28 mouse cellular contexts compared by ENCODE assay signal in the genomic region with DNA sequence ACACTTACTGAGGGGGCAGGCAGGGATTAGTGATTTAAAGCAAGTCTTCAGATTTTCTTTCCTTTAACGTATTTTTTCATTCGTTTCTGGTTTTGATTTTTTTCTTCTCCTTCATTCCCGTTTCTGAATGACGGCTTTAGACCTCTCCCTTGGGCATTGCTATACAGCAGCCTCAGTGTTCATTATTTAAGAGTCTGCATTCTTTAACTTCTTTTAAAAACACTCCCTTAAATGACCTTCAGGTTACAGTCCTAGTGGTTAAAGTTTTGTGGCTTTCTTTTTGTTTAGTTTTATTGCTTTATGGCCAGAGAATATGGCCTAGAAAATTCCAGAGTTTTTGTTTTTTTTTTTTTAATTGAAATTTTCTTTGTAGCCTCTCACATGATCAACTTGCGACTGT.
DNase-seq lines count a peak whose midpoint lies in the region; ATAC-seq and TF ChIP-seq lines count a peak whose summit lies in the region.
"Had no signal": no experiment of that assay in that cellular context is flagged by ENCODE, and none has a peak within 500 bp of the region (broad histone marks: within the 10 kb centered on the region; RNA-seq: fewer than 3 reads in every experiment).

No protein-coding gene starts in this region.

- H3K4me2 ChIP-seq in kidney, embryonic 14.5 days (replicated peaks; ENCODE audit: low read depth, low read length): no peak overlapping the region
- H3K4me2 ChIP-seq in lung, postnatal 0 days (replicated peaks; ENCODE audit: low read depth, low read length): no peak overlapping the region
- H3K4me2 ChIP-seq: embryonic facial prominence, embryonic 15.5 days; heart, embryonic 13.5 days; hindbrain, embryonic 15.5 days; liver, embryonic 11.5 days; midbrain, embryonic 15.5 days; stomach, embryonic 15.5 days had no signal

- H3K27ac ChIP-seq in kidney, embryonic 14.5 days (ENCODE audit: low read depth, low read length): 0 out of 2 replicates have a peak overlapping the region, but pooled peaks have one; percentile 42
- H3K27ac ChIP-seq in lung, postnatal 0 days (ENCODE audit: low read length): no peak overlapping the region
- H3K27ac ChIP-seq in midbrain, embryonic 10.5 days (replicated peaks): no peak overlapping the region
- H3K27ac ChIP-seq: embryonic facial prominence, embryonic 15.5 days; gastrocnemius, adult 2 months; heart, adult 2 months; heart, embryonic 13.5 days; hindbrain, embryonic 15.5 days; midbrain, embryonic 15.5 days; stomach, embryonic 15.5 days had no signal

- TF ChIP-seq EP300 in lung, postnatal 0 days (IDR thresholded peaks at IDR 0.05): 0 out of 2 replicates have a peak, but pooled peaks have one; percentile 16

- 0 out of 2 replicates have a peak, but pooled peaks cover 2% of the 10 kb centered on the region for H3K36me3 ChIP-seq in kidney, embryonic 14.5 days (ENCODE audit: control insufficient read depth, insufficient read depth, low read length)
- H3K36me3 ChIP-seq in lung, postnatal 0 days (ENCODE audit: insufficient read depth, low read length): no peaks in the 10 kb centered on the region
- 0 out of 2 replicates have a peak, but pooled peaks cover 4% of the 10 kb centered on the region for H3K36me3 ChIP-seq in midbrain, embryonic 10.5 days
- H3K36me3 ChIP-seq: embryonic facial prominence, embryonic 15.5 days; heart, embryonic 13.5 days; hindbrain, embryonic 15.5 days; midbrain, embryonic 15.5 days; stomach, embryonic 15.5 days had no signal

- TF ChIP-seq CTCF in lung, postnatal 0 days (IDR thresholded peaks at IDR 0.05): no peak

- no peaks in the 10 kb centered on the region for H3K9me3 ChIP-seq in kidney, embryonic 14.5 days (ENCODE audit: control insufficient read depth, low read length)
- no peaks in the 10 kb centered on the region for H3K9me3 ChIP-seq in lung, postnatal 0 days (ENCODE audit: low read length)
- H3K9me3 ChIP-seq in midbrain, embryonic 10.5 days (replicated peaks): no peaks in the 10 kb centered on the region
- H3K9me3 ChIP-seq: embryonic facial prominence, embryonic 15.5 days; heart, embryonic 13.5 days; hindbrain, embryonic 15.5 days; midbrain, embryonic 15.5 days; stomach, embryonic 15.5 days had no signal

- ATAC-seq in kidney, embryonic 14.5 days (ENCODE audit: low FRiP score, low TSS enrichment): no peak
- no peak for ATAC-seq in lung, postnatal 0 days
- ATAC-seq: forebrain, embryonic 14.5 days; inflammation-experienced regulatory T-cells, adult 6 months; liver, postnatal 0 days; midbrain, embryonic 15.5 days had no signal

- no peak overlapping the region for H3K9ac ChIP-seq in kidney, embryonic 14.5 days (ENCODE audit: low read depth, low read length)
- no peak overlapping the region for H3K9ac ChIP-seq in lung, postnatal 0 days (replicated peaks; ENCODE audit: low read depth)
- H3K9ac ChIP-seq: embryonic facial prominence, embryonic 15.5 days; heart, embryonic 13.5 days; hindbrain, embryonic 15.5 days; liver, postnatal 0 days; midbrain, embryonic 15.5 days; stomach, embryonic 15.5 days had no signal

- no peak overlapping the region for H3K4me3 ChIP-seq in kidney, embryonic 14.5 days (ENCODE audit: low read length)
- no peak overlapping the region for H3K4me3 ChIP-seq in lung, postnatal 0 days (ENCODE audit: low read depth, low read length)
- H3K4me3 ChIP-seq in midbrain, embryonic 10.5 days: no peak overlapping the region
- H3K4me3 ChIP-seq: embryonic facial prominence, embryonic 15.5 days; gastrocnemius, adult 2 months; heart, adult 2 months; heart, embryonic 13.5 days; hindbrain, embryonic 15.5 days; midbrain, embryonic 15.5 days; stomach, embryonic 15.5 days had no signal

- 34% methylated on average over 5 of the region's 5 CpGs for WGBS in kidney, embryonic 14.5 days
- 55% methylated on average over 5 of the region's 5 CpGs for WGBS in lung, postnatal 0 days
- WGBS in midbrain, embryonic 10.5 days: 61% methylated on average over 5 of the region's 5 CpGs

- no peaks in the 10 kb centered on the region for H3K27me3 ChIP-seq in kidney, embryonic 14.5 days (ENCODE audit: control insufficient read depth, insufficient read depth, low read length)
- H3K27me3 ChIP-seq in lung, postnatal 0 days (replicated peaks; ENCODE audit: insufficient read depth, low read length): no peaks in the 10 kb centered on the region
- H3K27me3 ChIP-seq in midbrain, embryonic 10.5 days (ENCODE audit: low read depth, poor library complexity, severe bottlenecking): no peaks in the 10 kb centered on the region
- H3K27me3 ChIP-seq: embryonic facial prominence, embryonic 15.5 days; heart, embryonic 13.5 days; hindbrain, embryonic 15.5 days; midbrain, embryonic 15.5 days; stomach, embryonic 15.5 days had no signal

- no peak for DNase-seq in kidney, postnatal 36 days
- no peak for DNase-seq in lung, postnatal 0 days (ENCODE audit: low spot score)
- DNase-seq in lung, postnatal 36 days: no peak
- peak; percentile 40 for DNase-seq in forelimb bud, embryonic 11.5 days (ENCODE audit: low read depth, low spot score)
- DNase-seq in midbrain, embryonic 10.5 days (ENCODE audit: low spot score): no peak
- DNase-seq in cerebellum, postnatal 14 days: no peak
- DNase-seq: adrenal gland, postnatal 10 days; cerebellum, adult 8-10 months; cerebellum, postnatal 36 days; gastrocnemius, adult 2 months; gastrocnemius, postnatal 36 days; heart, adult 2 months; heart, postnatal 10 days; kidney, adult 18-20 months; kidney, postnatal 4 days; layer of hippocampus, postnatal 36 days; left cerebral cortex, postnatal 4 days; liver, postnatal 0 days; right cerebral cortex, postnatal 25 days had no signal

- peaks cover 34% of the 10 kb centered on the region for H3K4me1 ChIP-seq in kidney, embryonic 14.5 days (ENCODE audit: control insufficient read depth, insufficient read depth, low read length)
- H3K4me1 ChIP-seq in lung, postnatal 0 days (ENCODE audit: insufficient read depth, low read depth, low read length): no peaks in the 10 kb centered on the region
- peaks cover 49% of the 10 kb centered on the region for H3K4me1 ChIP-seq in midbrain, embryonic 10.5 days
